Mouse (Mus musculus) monocyte, adult 5-6 weeks (primary cell): ENCODE data around the gene Olfr137. TPM values are rescaled to one million over a fixed set of nuclear protein-coding genes. Genes with fewer than 3 reads are reported as not detected.

ENCODE experiments used
- ATAC-seq: fragments of 153-309, 156-312 bp; replicated peaks from 2 replicates; pipeline ENCODE4 v1.8.0; 2017; ENCODE audit warnings: mild to moderate bottlenecking; ENCODE audit not compliant: low TSS enrichment, insufficient number of reproducible peaks, severe bottlenecking, poor library complexity, low FRiP score
- total RNA-seq: library from RNA; stranded (forward); fragments of 200-1000, 200-491, 200-594 nt; gene quantifications from 3 replicates; pipeline ENCODE4 v1.2.3, GENCODE M21; 2017

The Olfr137 gene
- total RNA-seq: not detected in 3 replicates

- no peak for ATAC-seq
Observed at GRCm38 (mm10) chr17:38307470-38307869, at the start of gene Olfr137. Gene Olfr137, minus strand, starts transcription at chr17:38307570.

- no peak for ATAC-seq
Observed at GRCm38 (mm10) chr17:38329531-38329930, 22.2 kb upstream of the Olfr137 start, which contains the start of gene Olfr136. Gene Olfr136, plus strand, starts transcription at chr17:38329831.

- ATAC-seq: no peak
Observed at GRCm38 (mm10) chr17:38260735-38261134, 46.6 kb downstream of the Olfr137 start, which contains the start of gene Olfr138. Gene Olfr138, plus strand, starts transcription at chr17:38261035.

Other genes with a start within 250 kb of the Olfr137 start
- not detected in 3 replicates for gene Olfr129, start 247.5 kb downstream of the Olfr137 start, total RNA-seq
- not detected in 3 replicates for gene Olfr130, start 243.6 kb downstream of the Olfr137 start, total RNA-seq
- not detected in 3 replicates for gene Olfr131, start 218.9 kb downstream of the Olfr137 start, total RNA-seq
- gene Olfr132, start 173.0 kb downstream of the Olfr137 start, total RNA-seq: not detected in 3 replicates
- not detected in 3 replicates for gene Olfr133, start 162.3 kb downstream of the Olfr137 start, total RNA-seq
- gene Olfr134, start 136.2 kb downstream of the Olfr137 start, total RNA-seq: not detected in 3 replicates
- not detected in 3 replicates for gene Olfr135, start 103.2 kb downstream of the Olfr137 start, total RNA-seq
- gene Olfr138, start 46.5 kb downstream of the Olfr137 start, total RNA-seq: not detected in 3 replicates
- gene Olfr136, start 22.3 kb upstream of the Olfr137 start, total RNA-seq: not detected in 3 replicates
- gene Esp36, start 112.6 kb upstream of the Olfr137 start, total RNA-seq: not detected in 3 replicates
- not detected in 3 replicates for gene Esp34, start 246.6 kb upstream of the Olfr137 start, total RNA-seq